8 mouse cellular contexts compared by ENCODE assay signal in genomic region chr1:168428255-168428654, GRCm38 (mm10). TPM values are rescaled to one million over a fixed set of nuclear protein-coding genes. Genes with fewer than 3 reads are reported as not detected.
DNase-seq lines count a peak whose midpoint lies in the region; ATAC-seq and TF ChIP-seq lines count a peak whose summit lies in the region.
"Had no signal": no experiment of that assay in that cellular context is flagged by ENCODE, and none has a peak within 500 bp of the region (broad histone marks: within the 10 kb centered on the region; RNA-seq: fewer than 3 reads in every experiment).

No protein-coding gene starts in this region.

- intact Hi-C loops in left cerebral cortex, adult 2 months (cut with DNase I), result loop anchor here (2.0 to 5.0 kb wide), 4 partner anchors 37 to 485 kb away; no protein-coding TSS in a partner anchor
- intact Hi-C loops in left cerebral cortex, postnatal 14 days (cut with DNase I), result loop anchor here (5.0 to 10.0 kb wide), 3 partner anchors 51 to 917 kb away; no protein-coding TSS in a partner anchor

- peaks cover 30% of the 10 kb centered on the region for H3K4me1 ChIP-seq in forebrain, embryonic 14.5 days (ENCODE audit: control insufficient read depth, insufficient read depth, low read length)
- peaks cover 59% of the 10 kb centered on the region for H3K4me1 ChIP-seq in limb, embryonic 10.5 days
- peaks cover 2% of the 10 kb centered on the region; the same call in 1 of the 2 replicates for H3K4me1 ChIP-seq in olfactory bulb, adult 2 months (ENCODE audit: control insufficient read depth, insufficient read depth, low read length)

- 5% methylated on average over 6 of the region's 6 CpGs for WGBS in forebrain, embryonic 14.5 days
- WGBS in limb, embryonic 10.5 days, result 30% methylated on average over 6 of the region's 6 CpGs
- 20% methylated on average over 6 of the region's 6 CpGs for WGBS in olfactory bulb, adult 2 months

- no peak for DNase-seq in left cerebral cortex, adult 2 months (ENCODE audit: extremely low spot score in 1 of 2, low spot score in 2 of 2)
- no peak for DNase-seq in left cerebral cortex, postnatal 14 days (ENCODE audit: low spot score in 2 of 2)
- peak; percentile 69 for DNase-seq in forebrain, embryonic 14.5 days (ENCODE audit: low spot score)
- no peak for DNase-seq in limb, embryonic 10.5 days (ENCODE audit: low spot score)
- DNase-seq in left cerebral cortex, adult 9 months (ENCODE audit: low spot score in 2 of 2), result no peak
- no peak for DNase-seq in right cerebral cortex, postnatal 10 days (ENCODE audit: low spot score in 2 of 2)
- DNase-seq: cerebellum, postnatal 36 days had no signal

- no peak for ATAC-seq in forebrain, embryonic 14.5 days

- no peaks in the 10 kb centered on the region for H3K9me3 ChIP-seq in forebrain, embryonic 14.5 days (replicated peaks; ENCODE audit: control insufficient read depth, low read length)
- H3K9me3 ChIP-seq in limb, embryonic 10.5 days (replicated peaks), result no peaks in the 10 kb centered on the region

- H3K4me2 ChIP-seq in forebrain, embryonic 14.5 days (ENCODE audit: low read length), result peak overlapping the region; percentile 79

- no peaks in the 10 kb centered on the region for H3K36me3 ChIP-seq in forebrain, embryonic 14.5 days (ENCODE audit: control insufficient read depth, insufficient read depth, low read length)
- H3K36me3 ChIP-seq in limb, embryonic 10.5 days, result no peaks in the 10 kb centered on the region

- peak overlapping the region; percentile 90 for H3K4me3 ChIP-seq in left cerebral cortex, adult 2 months
- peak overlapping the region; percentile 78 for H3K4me3 ChIP-seq in forebrain, embryonic 14.5 days (ENCODE audit: low read depth, low read length)
- peak overlapping the region; percentile 88 for H3K4me3 ChIP-seq in limb, embryonic 10.5 days
- H3K4me3 ChIP-seq in olfactory bulb, adult 2 months (ENCODE audit: insufficient read depth, low read depth, low read length), result peak overlapping the region; percentile 7; the same call in 1 of the 2 replicates

- peak overlapping the region; percentile 96 for H3K27ac ChIP-seq in left cerebral cortex, adult 2 months
- peak overlapping the region; percentile 81 for H3K27ac ChIP-seq in forebrain, embryonic 14.5 days (ENCODE audit: low read depth, low read length)
- peak overlapping the region; percentile 99 for H3K27ac ChIP-seq in limb, embryonic 10.5 days
- peak overlapping the region; percentile 99 for H3K27ac ChIP-seq in olfactory bulb, adult 2 months (ENCODE audit: insufficient read depth, low read depth, low read length)

- H3K9ac ChIP-seq in forebrain, embryonic 14.5 days (ENCODE audit: low read length), result peak overlapping the region; percentile 99

- H3K27me3 ChIP-seq in forebrain, embryonic 14.5 days (replicated peaks; ENCODE audit: control insufficient read depth, insufficient read depth, low read length), result no peaks in the 10 kb centered on the region
- H3K27me3 ChIP-seq in limb, embryonic 10.5 days (ENCODE audit: low read depth, poor library complexity, severe bottlenecking), result no peaks in the 10 kb centered on the region

- TF ChIP-seq CTCF in left cerebral cortex, adult 2 months (IDR thresholded peaks at IDR 0.05), result no peak
- TF ChIP-seq CTCF in olfactory bulb, adult 2 months (IDR thresholded peaks at IDR 0.05; ENCODE audit: insufficient read depth, low read depth, low read length), result no peak

- no peak for TF ChIP-seq POLR2A in olfactory bulb, adult 2 months (IDR thresholded peaks at IDR 0.05; ENCODE audit: insufficient read depth, low read depth, low read length)

RNA-seq across cellular contexts. Expression of gene Pbx1, which starts 3.8 kb away (rescaled TPM):
- 100 to 1,000 TPM; 140 to 143 TPM for total RNA-seq in left cerebral cortex, adult 2 months (2021)
- 100 to 1,000 TPM; 130 to 145 TPM for total RNA-seq in left cerebral cortex, postnatal 14 days (2021)
- 66.7 and 76.8 TPM in 2 replicates for polyA plus RNA-seq in forebrain, embryonic 14.5 days (2014; fragmentation: Nextera tagmentation; extraction: Ambion mirVana)
- 44.7 and 55.9 TPM in 2 replicates for polyA plus RNA-seq in limb, embryonic 10.5 days (2016; fragmentation: Nextera tagmentation; extraction: Ambion mirVana)
- 133 and 332 TPM in 2 replicates for polyA plus RNA-seq in olfactory bulb, adult 2 months (2012; ENCODE audit: insufficient read depth, insufficient read length, low replicate concordance, missing spikeins)

Comparison
In these comparisons a context has a peak if more than half of its experiments do, and no peak if none do; other contexts are left out.
1. H3K4me3 ChIP-seq: peak in every context shown above with its lines; median percentile 90 in left cerebral cortex, adult 2 months; 88 in limb, embryonic 10.5 days; 78 in forebrain, embryonic 14.5 days; 7 in olfactory bulb, adult 2 months.